Mouse (Mus musculus) heart, embryonic 14.5 days (tissue): ENCODE results near the gene Rora. TPM values are rescaled to one million over a fixed set of nuclear protein-coding genes. Genes with fewer than 3 reads are reported as not detected.
A peak's percentile ranks its signal among the peaks of the same experiment; 100 is the strongest.

ENCODE experiments used
- ATAC-seq: fragments of 200-750 bp; cut with Nextera tagmentation; 2 replicates; pipeline ENCODE4 v1.8.0; 2017; ENCODE audit warnings: low read depth, moderate TSS enrichment; ENCODE audit not compliant: insufficient number of reproducible peaks, insufficient read depth, low FRiP score
- H3K27ac ChIP-seq, 2 experiments: fragments of 200-500 bp in 1 of 2; fragments of 300-500 bp in 1 of 2; sonication (generic) in 1 of 2; replicated peaks in 1 of 2; 2 replicates each; pipeline ENCODE4 v1.5.1; 2012 to 2014; ENCODE audit warnings: low read depth in 2 of 2, low read length in 2 of 2, control low read depth in 1 of 2, mild to moderate bottlenecking in 1 of 2, mixed read lengths in 1 of 2; ENCODE audit not compliant: control insufficient read depth in 1 of 2, insufficient read depth in 1 of 2
- H3K27me3 ChIP-seq: fragments of 300-500 bp; sonication (generic); 2 replicates; pipeline ENCODE4 v1.6.1; 2014; ENCODE audit warnings: mild to moderate bottlenecking, low read length, control low read depth; ENCODE audit not compliant: control insufficient read depth, insufficient read depth
- H3K36me3 ChIP-seq: fragments of 300-500 bp; sonication (generic); 2 replicates; pipeline ENCODE4 v1.6.1; 2014; ENCODE audit warnings: mild to moderate bottlenecking, control low read depth, low read length, mixed read lengths; ENCODE audit not compliant: control insufficient read depth, insufficient read depth
- H3K4me1 ChIP-seq, 2 experiments: fragments of 200-500 bp in 1 of 2; fragments of 300-500 bp in 1 of 2; sonication (generic) in 1 of 2; 2 replicates each; pipeline ENCODE4 v1.6.1; 2012 to 2014; ENCODE audit warnings: low read length in 2 of 2, control low read depth in 1 of 2, mixed read lengths in 1 of 2; ENCODE audit not compliant: control insufficient read depth in 2 of 2, insufficient read depth in 2 of 2
- H3K4me2 ChIP-seq: fragments of 300-500 bp; sonication (generic); 2 replicates; pipeline ENCODE4 v1.6.1; 2014; ENCODE audit warnings: mild to moderate bottlenecking, low read length
- H3K4me3 ChIP-seq, 2 experiments: fragments of 200-500 bp in 1 of 2; fragments of 300-500 bp in 1 of 2; sonication (generic) in 1 of 2; 2 replicates each; pipeline ENCODE4 v1.5.1; 2012 to 2014; ENCODE audit warnings: low read length in 2 of 2, mild to moderate bottlenecking in 2 of 2, control low read depth in 1 of 2, low read depth in 1 of 2, moderate library complexity in 1 of 2; ENCODE audit not compliant: control insufficient read depth in 1 of 2, insufficient read depth in 1 of 2
- H3K9ac ChIP-seq: fragments of 300-500 bp; sonication (generic); 2 replicates; pipeline ENCODE4 v1.6.1; 2014; ENCODE audit warnings: mild to moderate bottlenecking, low read length
- H3K9me3 ChIP-seq: fragments of 300-500 bp; sonication (generic); 2 replicates; pipeline ENCODE4 v1.6.1; 2016; ENCODE audit warnings: low read length, control low read depth; ENCODE audit not compliant: control insufficient read depth
- WGBS: fragments of 180-500 bp; shearing (Covaris S2); extraction: QIAGEN DNeasy Blood & Tissue Kit; methylation state at CpG from one replicate; pipeline ENCODE4 v1.1.7; 2014; 5-methylcytosine and 5-hydroxymethylcytosine counted together
- polyA plus RNA-seq: library from polyadenylated mRNA; unstranded; fragments of >200 nt; fragmentation: Nextera tagmentation; extraction: Ambion mirVana; gene quantifications from 2 replicates; pipeline ENCODE4 v1.2.1, GENCODE M21; 2014

Gene Rora
- polyA plus RNA-seq, 1 experiment from 2014 or later: 6.9 TPM

- WGBS: 83% methylated on average over 2 of the region's 2 CpGs
- Histone ChIP-seq H3K9me3 (no peaks in the 10 kb centered on the region), H3K4me3 (no peak overlapping the region), H3K9ac (no peak overlapping the region), H3K36me3 (no peaks in the 10 kb centered on the region), H3K27me3 (peaks cover 11% of the 10 kb centered on the region), H3K4me2 (no peak overlapping the region), H3K27ac (no peak overlapping the region), H3K4me1 (peaks cover 11 to 32% of the 10 kb centered on the region in 2 experiments)
- no peak for ATAC-seq
Measured at GRCm38 (mm10) chr9:69126595-69126994, 473.0 kb downstream of the Rora start.

DNA sequence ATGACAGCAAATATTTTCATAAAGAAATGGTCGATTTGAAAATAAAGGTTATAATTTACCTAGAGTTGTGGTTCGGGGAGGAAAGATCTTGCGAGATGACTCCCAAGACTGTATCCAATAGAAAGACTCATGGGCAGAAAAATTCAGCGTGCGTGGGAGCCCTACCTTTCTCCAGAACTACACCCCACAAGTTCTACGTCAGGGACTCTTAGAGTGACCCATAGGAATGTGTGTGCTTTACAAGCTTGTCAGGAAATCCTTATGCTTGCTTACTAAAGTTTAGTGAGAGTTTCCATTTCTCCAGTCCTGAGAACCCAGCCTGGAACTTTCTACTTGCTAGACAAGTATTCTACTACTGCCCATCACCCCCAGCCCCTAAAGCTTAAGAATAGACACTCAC lies 474.7 kb downstream of the Rora start:
- no peak overlapping the region for H3K9ac ChIP-seq
- WGBS: 55% methylated on average over 6 of the region's 6 CpGs
- no peak for ATAC-seq
- no peak overlapping the region; a peak in 1 of 4 replicates for H3K27ac ChIP-seq
- H3K36me3 ChIP-seq: no peaks in the 10 kb centered on the region
- peaks cover 19% of the 10 kb centered on the region for H3K27me3 ChIP-seq
- no peaks in the 10 kb centered on the region for H3K9me3 ChIP-seq
- peaks cover 11 to 32% of the 10 kb centered on the region in 2 experiments for H3K4me1 ChIP-seq
- peak overlapping the region; percentile 24; the same call in 1 of the 2 replicates for H3K4me2 ChIP-seq
- no peak overlapping the region for H3K4me3 ChIP-seq

- no peaks in the 10 kb centered on the region for H3K9me3 ChIP-seq
- peaks cover 6 to 14% of the 10 kb centered on the region in 2 experiments for H3K4me1 ChIP-seq
- H3K36me3 ChIP-seq: no peaks in the 10 kb centered on the region
- no peak for ATAC-seq
- no peak overlapping the region for H3K4me3 ChIP-seq
- peaks cover 44% of the 10 kb centered on the region for H3K27me3 ChIP-seq
- WGBS: 84% methylated on average over 6 of the region's 6 CpGs
- no peak overlapping the region for H3K9ac ChIP-seq
- no peak overlapping the region for H3K27ac ChIP-seq
- no peak overlapping the region for H3K4me2 ChIP-seq
Measured at GRCm38 (mm10) chr9:69132995-69133394, 479.4 kb downstream of the Rora start.

GRCm38 (mm10) chr9:69133696-69134095 lies 480.1 kb downstream of the Rora start:
- H3K4me2 ChIP-seq: no peak overlapping the region
- no peak overlapping the region for H3K4me3 ChIP-seq
- peaks cover 7% of the 10 kb centered on the region in 2 experiments for H3K4me1 ChIP-seq
- H3K27ac ChIP-seq: peak overlapping the region in 1 of 2 experiments; percentile 37; a peak in 1 of 4 replicates
- no peaks in the 10 kb centered on the region for H3K36me3 ChIP-seq
- 46% methylated on average over 7 of the region's 7 CpGs for WGBS
- no peak overlapping the region for H3K9ac ChIP-seq
- H3K9me3 ChIP-seq: no peaks in the 10 kb centered on the region
- no peak for ATAC-seq
- H3K27me3 ChIP-seq: peaks cover 44% of the 10 kb centered on the region

GRCm38 (mm10) chr9:69134604-69135003 lies 481.0 kb downstream of the Rora start:
- no peak overlapping the region for H3K4me2 ChIP-seq
- peaks cover 44% of the 10 kb centered on the region for H3K27me3 ChIP-seq
- H3K36me3 ChIP-seq: no peaks in the 10 kb centered on the region
- no peak overlapping the region for H3K9ac ChIP-seq
- no peak overlapping the region for H3K4me3 ChIP-seq
- WGBS: 81% methylated on average over 9 of the region's 9 CpGs
- no peaks in the 10 kb centered on the region for H3K9me3 ChIP-seq
- ATAC-seq: no peak
- peaks cover 0 to 5% of the 10 kb centered on the region in 2 experiments; a peak in 2 of 4 replicates for H3K4me1 ChIP-seq
- H3K27ac ChIP-seq: no peak overlapping the region

- no peak overlapping the region for H3K4me3 ChIP-seq
- no peak overlapping the region for H3K27ac ChIP-seq
- H3K27me3 ChIP-seq: peaks cover 37% of the 10 kb centered on the region
- H3K9me3 ChIP-seq: no peaks in the 10 kb centered on the region
- H3K36me3 ChIP-seq: no peaks in the 10 kb centered on the region
- peaks cover 0 to 5% of the 10 kb centered on the region in 2 experiments; a peak in 2 of 4 replicates for H3K4me1 ChIP-seq
- no peak for ATAC-seq
- no peak overlapping the region for H3K4me2 ChIP-seq
- WGBS: 81% methylated on average over 5 of the region's 5 CpGs
- no peak overlapping the region for H3K9ac ChIP-seq
Measured at GRCm38 (mm10) chr9:69136821-69137220, 483.2 kb downstream of the Rora start.

GRCm38 (mm10) chr9:69137398-69137797 lies 483.8 kb downstream of the Rora start:
- no peak for ATAC-seq
- H3K4me3 ChIP-seq: no peak overlapping the region
- no peak overlapping the region for H3K4me2 ChIP-seq
- no peak overlapping the region for H3K9ac ChIP-seq
- peaks cover 0 to 5% of the 10 kb centered on the region in 2 experiments; a peak in 2 of 4 replicates for H3K4me1 ChIP-seq
- WGBS: 66% methylated on average over 10 of the region's 10 CpGs
- no peaks in the 10 kb centered on the region for H3K36me3 ChIP-seq
- H3K9me3 ChIP-seq: no peaks in the 10 kb centered on the region
- H3K27me3 ChIP-seq: peaks cover 32% of the 10 kb centered on the region
- H3K27ac ChIP-seq: no peak overlapping the region

DNA sequence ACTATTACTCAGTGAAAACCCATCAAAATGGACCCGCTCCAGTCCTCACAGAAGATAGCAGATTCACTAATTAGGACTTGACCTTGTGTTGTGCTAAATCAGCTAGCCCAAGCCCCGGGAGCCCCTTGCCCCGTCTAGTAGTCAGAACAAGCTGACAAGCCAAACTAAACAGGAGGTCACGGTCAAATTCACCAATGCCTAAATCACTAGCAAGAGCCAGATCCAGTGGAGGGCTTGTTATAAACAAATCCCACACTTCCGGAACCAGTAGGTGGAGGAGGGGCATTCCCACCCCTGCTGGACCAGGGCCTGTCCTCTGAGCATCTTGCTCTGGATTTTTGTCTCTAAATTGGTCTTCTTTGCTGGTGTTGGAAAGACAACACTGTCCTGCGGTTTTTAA lies 486.6 kb downstream of the Rora start:
- Histone ChIP-seq H3K4me1 (peaks cover 0 to 2% of the 10 kb centered on the region in 2 experiments; a peak in 2 of 4 replicates), H3K4me3 (no peak overlapping the region), H3K4me2 (no peak overlapping the region), H3K27ac (no peak overlapping the region), H3K9me3 (peaks cover 4% of the 10 kb centered on the region; the same call in 1 of the 2 replicates), H3K36me3 (no peaks in the 10 kb centered on the region), H3K27me3 (peaks cover 19% of the 10 kb centered on the region), H3K9ac (no peak overlapping the region)
- no peak for ATAC-seq
- WGBS: 84% methylated on average over 6 of the region's 6 CpGs
